Mouse (Mus musculus) urinary bladder, postnatal 10 days (tissue): ENCODE measurements around the gene Zfp654.

Experiments
- DNase-seq: peaks from one replicate; pipeline ENCODE4 v3.0.0; 2022; ENCODE audit warnings: low spot score

The Zfp654 gene

GRCm38 (mm10) chr16:64852891-64853290, 1.4 kb upstream of the Zfp654 start:
- DNase-seq = no peak

GRCm38 (mm10) chr16:64852441-64852871, 1.0 kb upstream of the Zfp654 start:
- DNase-seq = no peak

GRCm38 (mm10) chr16:64851085-64851562, 328 bp downstream of the Zfp654 start:
- peak; percentile 19 for DNase-seq

- DNase-seq = no peak
Observed at GRCm38 (mm10) chr16:64850287-64851084, 966 bp downstream of the Zfp654 start.

GRCm38 (mm10) chr16:64845947-64846346, 5.5 kb downstream of the Zfp654 start:
- no peak for DNase-seq

- no peak for DNase-seq
Observed at GRCm38 (mm10) chr16:64842374-64842729, 9.1 kb downstream of the Zfp654 start.

GRCm38 (mm10) chr16:64841481-64842373, 9.7 kb downstream of the Zfp654 start:
- no peak for DNase-seq

GRCm38 (mm10) chr16:64836709-64837108, 14.7 kb downstream of the Zfp654 start:
- DNase-seq = no peak

- no peak for DNase-seq
Observed at GRCm38 (mm10) chr16:64835996-64836545, 15.4 kb downstream of the Zfp654 start.

- DNase-seq = no peak
Observed at GRCm38 (mm10) chr16:64830291-64830690, 21.2 kb downstream of the Zfp654 start.

- no peak for DNase-seq
Observed at GRCm38 (mm10) chr16:64824474-64824873, 27.0 kb downstream of the Zfp654 start.

GRCm38 (mm10) chr16:64823890-64824289, 27.6 kb downstream of the Zfp654 start:
- no peak for DNase-seq

- DNase-seq = no peak
Observed at GRCm38 (mm10) chr16:64817094-64817765, 34.2 kb downstream of the Zfp654 start.

- DNase-seq = no peak
Observed at GRCm38 (mm10) chr16:64803041-64803440, 48.4 kb downstream of the Zfp654 start.

- DNase-seq = no peak
Observed at GRCm38 (mm10) chr16:64801638-64802037, 49.8 kb downstream of the Zfp654 start.

- DNase-seq = no peak
Observed at GRCm38 (mm10) chr16:64800393-64800792, 51.1 kb downstream of the Zfp654 start.

- DNase-seq = no peak
Observed at GRCm38 (mm10) chr16:64794802-64795201, 56.6 kb downstream of the Zfp654 start.

GRCm38 (mm10) chr16:64789706-64790105, 61.7 kb downstream of the Zfp654 start:
- no peak for DNase-seq

- DNase-seq = no peak
Observed at GRCm38 (mm10) chr16:64775516-64775915, 75.9 kb downstream of the Zfp654 start.

GRCm38 (mm10) chr16:64771431-64771818, 80.0 kb downstream of the Zfp654 start:
- no peak for DNase-seq

GRCm38 (mm10) chr16:64770521-64771430, 80.7 kb downstream of the Zfp654 start, which contains the start of gene 4930453N24Rik:
4930453N24Rik (minus strand) TSS chr16:64771161.
- DNase-seq = peak; percentile 53
